Mouse (Mus musculus) kidney, adult 2 months (tissue): ENCODE data around the gene Itgb4.

Experiments used
- CTCF ChIP-seq: fragments of 200-500 bp; conservative IDR thresholded peaks from 2 replicates; pipeline ENCODE4 v1.5.1; 2011; ENCODE audit warnings: low read depth, mild to moderate bottlenecking, control low read depth, low read length, moderate library complexity, mixed read lengths; ENCODE audit not compliant: insufficient read depth, insufficient read length
- POLR2A ChIP-seq: fragments of 200-500 bp; IDR thresholded peaks from one replicate; pipeline ENCODE4 v1.6.1; 2011; ENCODE audit warnings: low read depth, low read length, control low read depth

GRCm38 (mm10) chr11:116049610-116050009 lies 75.1 kb downstream of the Itgb4 start:
- TF ChIP-seq CTCF (no peak), POLR2A (no peak)
